Mouse (Mus musculus) CD8-positive naive resting alpha-beta T cell, adult 2 months (primary cell): Measurements from ENCODE around the gene Tmem44.
A peak's percentile ranks its signal among the peaks of the same experiment; 100 is the strongest.

Source experiments
- DNase-seq, 2 experiments: peaks; one replicate each; pipeline ENCODE4 v3.0.0; 2022; ENCODE audit warnings: low read depth in 2 of 2, low spot score in 2 of 2

Gene Tmem44

GRCm38 (mm10) chr16:30550748-30551192, at the start of gene Tmem44:
Tmem44 (minus strand) TSS chr16:30550842.
- DNase-seq, result no peak

- peak in 1 of 2 experiments; percentile 31 for DNase-seq
Measured at GRCm38 (mm10) chr16:30599491-30600268, 49.0 kb upstream of the Tmem44 start, which contains the start of gene Fam43a. Fam43a (plus strand) TSS chr16:30599723.

- peak; percentile 72 to 82 for DNase-seq
Measured at GRCm38 (mm10) chr16:30596959-30597681, 46.5 kb upstream of the Tmem44 start.

- DNase-seq, result no peak
Measured at GRCm38 (mm10) chr16:30595835-30596557, 45.4 kb upstream of the Tmem44 start.

- no peak for DNase-seq
Measured at GRCm38 (mm10) chr16:30595356-30595755, 44.7 kb upstream of the Tmem44 start.

GRCm38 (mm10) chr16:30591990-30592389, 41.3 kb upstream of the Tmem44 start:
- no peak for DNase-seq

- no peak for DNase-seq
Measured at GRCm38 (mm10) chr16:30590264-30591209, 39.9 kb upstream of the Tmem44 start.

GRCm38 (mm10) chr16:30587494-30588327, 37.1 kb upstream of the Tmem44 start, which contains the start of gene Lsg1:
Lsg1 (minus strand) TSS chr16:30587592.
- peak; percentile 85 to 86 for DNase-seq

GRCm38 (mm10) chr16:30586935-30587493, 36.4 kb upstream of the Tmem44 start:
- DNase-seq, result no peak

- no peak for DNase-seq
Measured at GRCm38 (mm10) chr16:30580765-30581164, 30.1 kb upstream of the Tmem44 start.

- no peak for DNase-seq
Measured at GRCm38 (mm10) chr16:30576392-30576791, 25.8 kb upstream of the Tmem44 start.

- DNase-seq, result no peak
Measured at GRCm38 (mm10) chr16:30575815-30576214, 25.2 kb upstream of the Tmem44 start.

- no peak for DNase-seq
Measured at GRCm38 (mm10) chr16:30572239-30572638, 21.6 kb upstream of the Tmem44 start.

GRCm38 (mm10) chr16:30571378-30571777, 20.7 kb upstream of the Tmem44 start:
- no peak for DNase-seq

GRCm38 (mm10) chr16:30570173-30570572, 19.5 kb upstream of the Tmem44 start:
- DNase-seq, result no peak

GRCm38 (mm10) chr16:30565631-30566030, 15.0 kb upstream of the Tmem44 start:
- no peak for DNase-seq

GRCm38 (mm10) chr16:30560601-30561000, 10.0 kb upstream of the Tmem44 start:
- no peak for DNase-seq

GRCm38 (mm10) chr16:30559312-30559992, 8.8 kb upstream of the Tmem44 start:
- no peak for DNase-seq

GRCm38 (mm10) chr16:30554109-30554508, 3.5 kb upstream of the Tmem44 start:
- DNase-seq, result no peak
